Mouse (Mus musculus): Measurements from ENCODE around the gene Tgfbr2.

The Tgfbr2 gene

DNA sequence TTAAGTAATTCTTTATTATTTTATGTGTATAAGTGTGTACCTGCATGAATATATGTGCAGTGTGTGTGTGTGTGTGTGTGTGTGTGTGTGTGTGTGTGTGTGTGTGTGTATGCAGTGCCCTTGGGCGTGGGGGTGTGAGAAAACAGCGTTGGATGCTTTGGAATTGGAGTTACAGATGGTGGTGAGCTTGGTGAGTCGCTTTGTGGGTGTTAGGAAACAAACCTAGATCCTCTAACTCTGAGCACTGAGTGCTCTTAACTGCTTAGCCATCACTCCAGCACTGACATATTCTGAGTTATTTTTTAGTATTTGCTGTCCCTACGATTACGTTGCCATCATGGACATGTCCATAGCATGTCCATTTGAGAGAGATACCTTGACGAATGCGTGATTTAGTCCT is 59.3 kb downstream of the Tgfbr2 start:
- DNase-seq (ENCODE audit: low spot score in 2 of 2), result no peak

DNA sequence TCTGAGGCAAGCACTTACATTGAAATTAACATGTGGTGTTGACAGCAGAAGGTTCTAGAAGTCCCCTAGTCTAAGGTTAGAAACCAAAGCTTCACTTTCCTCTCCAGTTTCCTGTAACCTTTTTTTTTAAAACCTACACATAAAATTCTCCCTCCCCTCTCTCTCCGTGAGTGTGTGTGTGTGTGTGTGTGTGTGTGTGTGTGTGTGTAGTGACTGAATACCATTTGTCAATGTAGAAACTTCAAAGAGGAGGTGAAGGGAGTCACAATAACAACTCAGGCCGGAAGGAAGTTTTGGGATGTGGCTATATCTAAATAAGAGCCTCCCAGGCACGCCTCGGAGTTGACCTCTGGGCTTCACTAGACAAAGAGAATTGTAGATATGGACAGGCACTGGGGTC is 60.8 kb downstream of the Tgfbr2 start:
- no peak for DNase-seq (ENCODE audit: low spot score in 2 of 2)

DNA sequence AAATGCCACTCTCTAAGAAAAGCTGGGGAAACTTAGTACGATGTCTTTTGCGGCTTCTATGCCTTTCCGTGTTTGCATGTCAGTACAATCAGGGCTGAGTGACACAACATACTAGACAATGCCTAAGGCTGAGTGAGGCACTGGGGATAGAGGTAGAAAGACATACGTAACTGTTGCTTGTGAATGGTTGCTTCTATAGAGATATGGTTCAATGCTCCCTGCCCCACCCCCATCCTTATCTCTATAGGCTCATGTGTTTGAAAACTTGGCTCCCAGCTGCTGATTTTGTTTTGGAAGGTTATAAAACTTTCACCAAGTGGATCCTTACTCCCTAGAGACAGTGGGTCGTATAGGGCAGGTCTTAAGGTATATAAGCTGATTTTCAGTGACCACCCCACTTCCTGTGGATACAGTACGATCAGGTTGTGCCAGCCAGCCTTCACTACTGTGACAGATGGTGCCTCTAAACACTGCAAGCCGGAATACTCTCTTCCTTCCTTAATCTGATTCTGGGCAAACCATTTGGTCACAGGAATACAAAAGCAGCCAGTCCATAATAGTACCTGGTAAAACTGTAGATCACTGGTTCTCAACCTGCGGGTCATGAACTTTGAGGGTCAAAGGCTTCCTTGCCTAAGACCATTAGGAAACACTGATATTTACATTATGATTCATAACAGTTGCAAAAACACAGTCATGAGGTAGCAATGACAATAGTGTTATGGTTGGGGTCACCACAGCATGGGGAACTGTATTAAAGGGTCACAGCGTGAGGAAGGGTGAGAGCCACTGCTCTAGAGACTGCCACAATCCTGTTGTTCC is 63.8 kb downstream of the Tgfbr2 start:
- no peak for DNase-seq (ENCODE audit: low spot score in 2 of 2)

DNA sequence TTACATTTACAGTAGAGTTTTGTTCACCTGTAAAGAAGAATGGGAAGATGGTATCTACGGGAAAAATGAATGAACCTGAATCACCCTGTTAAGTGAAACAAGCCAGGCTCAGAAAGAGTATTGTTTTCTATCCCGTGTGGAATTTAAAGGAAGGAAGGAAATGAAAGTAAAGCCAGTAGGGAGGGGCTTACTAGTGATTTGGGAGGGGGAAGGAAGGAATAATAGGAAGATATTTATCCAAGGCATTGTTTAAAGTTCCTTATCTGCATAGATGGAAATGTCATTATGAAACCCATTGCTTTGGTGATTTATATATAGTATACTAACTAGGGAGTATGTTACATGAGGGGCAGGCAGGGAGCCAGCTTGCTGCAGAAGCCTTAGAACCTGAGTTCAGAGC is 66.4 kb downstream of the Tgfbr2 start:
- DNase-seq (ENCODE audit: low spot score in 2 of 2), result no peak

DNA sequence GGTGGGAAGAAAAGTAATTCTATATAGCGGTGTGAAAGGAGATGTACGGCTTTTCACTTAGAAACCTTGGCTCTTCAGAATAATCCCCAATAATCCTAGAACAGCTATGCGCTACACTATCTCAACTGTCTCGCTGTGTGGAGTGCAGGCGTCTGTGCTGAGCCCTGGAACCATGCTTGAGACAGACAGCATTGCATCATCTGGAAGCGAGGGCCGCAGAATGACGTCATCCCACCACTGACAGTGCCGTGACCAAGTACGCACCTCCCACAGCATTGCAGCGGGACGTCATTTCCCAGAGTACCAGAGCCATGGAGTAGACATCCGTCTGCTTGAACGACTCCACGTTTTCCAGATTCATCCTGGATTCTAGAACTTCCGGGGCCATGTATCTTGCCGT is 70.4 kb downstream of the Tgfbr2 start:
- DNase-seq (ENCODE audit: low spot score in 2 of 2), result no peak

DNA sequence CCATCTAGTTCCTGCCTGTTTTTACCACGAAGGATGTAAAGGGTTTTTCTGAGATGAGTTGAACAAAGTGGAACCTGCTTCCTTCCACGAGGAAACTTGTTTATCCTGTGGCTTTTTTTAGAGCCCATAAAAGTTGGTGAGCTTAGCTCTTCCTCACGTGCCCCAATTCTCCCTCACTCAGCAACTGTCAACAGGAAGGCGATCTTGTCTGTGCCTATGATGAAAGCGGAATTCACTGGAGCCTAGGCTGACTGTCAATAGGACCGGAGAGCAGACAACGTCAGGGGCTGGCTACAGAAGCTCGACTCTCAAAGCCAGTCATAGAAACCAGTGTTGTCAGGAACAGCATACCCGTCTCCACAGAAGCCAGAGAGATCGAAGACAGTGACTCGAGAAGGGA is 73.3 kb downstream of the Tgfbr2 start:
- DNase-seq (ENCODE audit: low spot score in 2 of 2), result no peak

DNA sequence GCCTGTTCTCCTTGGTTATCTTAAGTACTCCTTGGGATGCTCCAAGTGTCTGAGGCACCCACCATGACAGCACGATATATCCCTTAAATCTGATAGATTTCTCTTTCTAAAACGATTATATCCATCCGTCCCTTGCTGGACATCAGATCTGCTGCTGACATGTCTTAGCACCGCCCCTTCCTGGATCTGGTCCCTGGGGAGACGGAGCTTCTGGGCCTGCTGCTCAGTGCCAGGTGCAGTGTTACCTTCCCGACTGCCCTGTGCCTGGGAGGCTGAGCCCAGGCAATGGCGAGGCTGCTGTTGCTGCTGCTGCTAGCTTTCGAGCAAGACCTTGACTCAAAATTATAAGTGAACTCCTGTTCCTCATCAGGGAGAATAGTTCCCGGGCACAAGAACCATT is 75.1 kb downstream of the Tgfbr2 start:
- DNase-seq (ENCODE audit: low spot score in 2 of 2), result no peak

DNA sequence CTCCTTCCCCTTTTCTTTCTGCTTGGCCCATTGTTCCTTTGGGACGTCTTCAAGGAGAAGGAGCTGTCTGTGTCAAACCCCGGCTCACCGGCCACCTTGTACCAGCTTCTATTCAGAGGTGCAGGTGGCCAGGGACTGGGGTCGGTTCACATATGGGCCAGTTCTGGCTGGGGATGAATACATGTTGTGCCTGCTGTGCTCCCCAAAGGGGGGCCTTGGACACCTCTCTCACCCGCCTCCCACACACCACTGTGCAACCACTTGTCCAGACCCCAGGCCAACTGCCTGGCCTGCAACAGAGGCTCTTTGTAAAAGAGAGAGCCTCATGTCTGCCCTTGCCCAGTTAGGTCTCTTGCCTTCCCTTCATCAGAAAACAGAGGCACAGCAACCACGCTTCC is 75.6 kb downstream of the Tgfbr2 start:
- no peak for DNase-seq (ENCODE audit: low spot score in 2 of 2)

DNA sequence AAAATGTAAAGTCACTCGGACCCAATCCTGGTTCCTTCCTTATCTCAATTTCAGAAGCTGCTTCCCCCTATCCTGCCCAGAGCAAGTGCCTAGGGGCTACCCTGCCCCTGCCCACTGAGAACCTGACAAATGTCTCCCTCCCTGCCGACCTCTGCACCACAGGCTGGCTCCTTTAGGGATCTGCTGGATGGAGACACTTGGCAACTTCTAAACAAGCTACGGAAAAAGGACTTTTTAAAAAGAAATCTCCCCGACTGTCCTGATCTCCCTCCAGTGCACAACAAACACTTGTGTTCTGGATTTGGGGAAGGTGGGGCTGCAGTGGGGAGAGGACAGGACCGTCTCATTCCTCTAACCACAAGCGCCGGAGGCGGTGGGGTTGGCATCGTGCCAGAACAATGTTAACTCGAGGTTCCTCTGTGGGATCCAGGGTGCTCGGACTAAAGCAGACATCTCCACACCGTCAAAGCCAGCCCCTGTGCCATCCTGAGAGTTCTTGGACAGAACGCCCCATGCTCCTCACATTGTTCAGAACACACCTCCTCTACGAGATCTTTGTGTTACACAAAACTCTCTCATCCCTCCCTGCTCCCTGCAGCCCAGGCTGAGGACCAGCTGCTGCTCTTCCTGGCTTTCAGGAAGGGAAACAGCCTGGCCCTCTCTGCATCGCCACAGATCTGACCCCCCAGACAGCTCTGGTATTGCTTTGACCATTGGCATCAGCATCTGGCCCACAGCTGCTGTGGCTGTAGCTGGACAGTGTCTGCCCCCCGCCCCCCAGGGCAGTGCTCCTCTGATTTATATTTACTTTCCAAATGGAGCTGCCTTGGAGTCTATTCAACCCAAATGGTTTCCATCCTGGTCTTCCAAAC is 76.2 kb downstream of the Tgfbr2 start:
- DNase-seq (ENCODE audit: low spot score in 2 of 2), result no peak

DNA sequence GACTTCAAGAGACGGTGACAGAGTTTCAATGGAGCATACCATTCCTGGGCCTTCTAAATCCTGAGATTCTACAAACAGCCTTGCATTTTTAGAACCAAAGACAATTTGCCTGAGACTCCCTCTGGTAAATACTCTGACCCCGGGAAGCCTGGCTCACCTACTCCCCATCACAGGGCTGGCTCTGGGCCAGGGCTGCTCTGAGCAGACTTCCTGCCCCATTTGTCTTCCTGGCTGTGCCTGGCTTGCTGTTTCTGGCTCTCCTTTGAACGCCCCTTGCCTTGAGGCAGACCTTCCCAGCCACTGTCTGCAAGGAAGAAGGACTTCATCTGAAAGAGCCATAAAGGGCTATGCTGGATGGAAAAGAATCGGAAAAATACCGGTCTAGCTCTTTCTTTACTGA is 83.2 kb downstream of the Tgfbr2 start:
- DNase-seq (ENCODE audit: low spot score in 2 of 2), result no peak

DNA sequence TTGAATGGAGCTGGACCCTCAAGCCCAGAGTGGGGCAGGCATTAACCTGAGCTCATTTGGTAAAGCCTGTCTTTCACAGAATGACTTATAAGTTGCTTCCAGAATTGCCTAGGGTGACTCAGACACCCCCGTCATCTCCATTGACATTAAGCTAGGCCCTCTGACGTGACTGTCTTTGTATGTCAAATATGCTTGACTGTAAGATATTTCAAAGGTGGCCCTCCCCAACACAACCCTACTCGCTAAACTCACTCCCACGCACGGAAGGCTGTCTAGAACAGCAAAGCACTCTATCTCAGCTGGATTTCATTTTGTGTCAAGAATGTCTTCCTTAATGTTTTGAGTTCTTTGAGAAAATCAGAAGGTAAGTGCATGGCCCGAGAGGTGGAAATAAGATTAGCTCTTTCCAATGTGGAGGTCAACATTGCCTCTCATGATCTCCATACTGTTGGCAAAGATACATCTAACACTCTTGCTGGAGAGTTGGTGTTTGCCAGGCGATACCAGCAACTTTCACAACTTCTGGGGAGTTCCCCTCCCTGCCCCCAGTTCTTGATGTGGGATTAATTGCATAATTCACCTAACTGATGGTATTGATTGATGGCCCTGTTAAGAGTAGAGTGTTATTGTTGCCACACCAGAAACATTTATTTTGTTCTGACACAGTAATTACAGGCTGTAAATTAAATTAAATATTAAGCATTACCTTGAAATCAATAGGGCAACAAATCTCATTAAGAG is 83.9 kb downstream of the Tgfbr2 start:
- no peak for DNase-seq (ENCODE audit: low spot score in 2 of 2)

DNA sequence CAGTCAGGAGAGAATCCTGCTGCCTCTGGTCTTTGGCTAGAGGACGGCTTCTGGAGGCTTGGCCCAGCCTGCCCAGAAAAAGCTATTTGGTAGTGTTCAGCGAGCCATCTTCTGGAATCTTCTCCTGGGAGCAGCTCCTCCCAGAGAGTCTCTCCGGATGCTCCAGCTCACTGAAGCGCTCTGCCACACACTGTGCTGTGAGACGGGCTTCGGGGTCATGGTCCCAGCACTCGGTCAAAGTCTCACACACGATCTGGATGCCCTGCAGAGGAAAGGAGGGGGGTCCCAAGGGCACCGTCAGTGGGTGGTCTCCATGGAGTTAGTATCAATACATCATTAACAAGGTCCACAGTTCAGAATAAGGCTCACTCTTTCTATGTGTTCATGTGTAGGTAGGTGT is 84.9 kb downstream of the Tgfbr2 start:
- DNase-seq (ENCODE audit: low spot score in 2 of 2), result no peak

DNA sequence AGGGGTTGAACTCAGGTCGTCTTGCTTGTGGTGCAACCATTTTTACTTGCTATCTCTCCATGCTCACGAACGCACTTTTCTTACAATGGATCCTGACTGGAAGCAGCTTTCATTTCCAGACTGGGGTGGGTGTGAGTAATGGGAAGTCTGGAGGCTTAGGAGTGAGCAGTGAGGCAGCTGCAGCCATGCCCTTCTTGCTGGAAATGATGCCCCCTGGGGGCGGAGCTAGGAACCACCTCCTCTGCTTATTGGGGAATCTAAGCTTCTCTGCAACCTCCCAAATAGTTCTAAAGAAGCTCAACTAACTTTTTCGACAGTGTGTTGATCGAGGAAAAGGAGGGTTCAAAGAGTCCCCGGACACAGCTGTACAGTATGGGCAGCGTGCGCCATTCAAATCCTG is 86.2 kb downstream of the Tgfbr2 start:
- peak in 1 of 2 experiments; percentile 74 for DNase-seq (ENCODE audit: low spot score in 2 of 2)

DNA sequence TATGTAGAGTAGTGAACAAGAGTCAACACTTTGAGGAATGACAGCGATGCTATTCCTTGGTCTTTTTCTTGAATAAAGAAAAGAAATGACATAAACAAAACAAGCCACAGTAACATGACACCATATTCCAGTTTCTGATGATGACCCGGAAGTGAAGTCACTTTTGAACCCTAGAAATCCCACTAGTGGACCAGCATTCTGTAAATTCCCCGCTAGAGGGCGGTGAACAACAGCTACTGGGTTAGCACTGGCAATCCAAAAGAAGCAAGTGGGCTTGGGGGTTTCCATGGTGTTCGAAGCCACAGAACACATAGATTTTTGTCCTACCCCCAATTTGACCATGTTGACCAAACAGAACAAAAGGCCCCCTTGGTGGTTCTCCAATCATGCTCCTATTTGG is 87.3 kb downstream of the Tgfbr2 start:
- peak; percentile 63 to 80 for DNase-seq (ENCODE audit: low spot score in 2 of 2)

DNA sequence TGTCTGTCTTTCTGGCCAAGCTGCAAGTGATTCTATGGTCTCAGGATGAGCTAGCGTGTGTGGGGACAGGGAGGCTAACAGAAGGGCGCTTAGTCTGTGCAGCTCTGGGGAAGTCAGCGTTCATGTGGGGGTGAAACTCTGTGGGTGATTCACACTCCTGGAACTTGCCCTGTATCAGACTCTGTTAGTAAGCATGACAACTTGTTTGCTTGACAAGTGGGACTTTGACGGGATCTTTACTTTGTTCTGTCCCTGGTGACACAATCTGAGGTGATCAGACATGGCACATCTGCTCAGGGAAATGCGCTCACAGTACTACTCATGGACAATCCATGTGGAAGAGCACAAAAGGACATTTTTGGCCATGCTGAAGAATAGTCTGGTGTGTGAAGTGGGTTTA is 87.9 kb downstream of the Tgfbr2 start:
- DNase-seq (ENCODE audit: low spot score in 2 of 2), result no peak

DNA sequence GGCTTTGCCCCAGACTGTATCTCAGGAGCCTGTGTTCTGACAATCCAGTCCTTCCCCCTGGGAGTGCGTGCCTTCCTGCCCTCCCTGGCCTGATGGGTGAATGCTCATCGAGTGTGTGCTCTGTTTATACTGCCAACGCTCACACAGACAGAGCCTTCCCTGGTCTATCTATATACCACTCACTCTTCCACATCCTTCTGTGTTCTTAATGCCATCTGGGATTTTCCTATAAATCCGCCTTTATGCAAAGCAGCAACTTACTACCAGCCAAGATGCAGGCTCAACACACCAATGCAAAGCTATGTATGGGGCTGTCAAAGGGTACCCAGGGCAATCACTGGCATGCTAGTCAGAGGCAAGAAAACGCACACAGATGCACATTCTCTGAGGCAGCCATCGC is 89.2 kb downstream of the Tgfbr2 start:
- no peak for DNase-seq (ENCODE audit: low spot score in 2 of 2)

DNA sequence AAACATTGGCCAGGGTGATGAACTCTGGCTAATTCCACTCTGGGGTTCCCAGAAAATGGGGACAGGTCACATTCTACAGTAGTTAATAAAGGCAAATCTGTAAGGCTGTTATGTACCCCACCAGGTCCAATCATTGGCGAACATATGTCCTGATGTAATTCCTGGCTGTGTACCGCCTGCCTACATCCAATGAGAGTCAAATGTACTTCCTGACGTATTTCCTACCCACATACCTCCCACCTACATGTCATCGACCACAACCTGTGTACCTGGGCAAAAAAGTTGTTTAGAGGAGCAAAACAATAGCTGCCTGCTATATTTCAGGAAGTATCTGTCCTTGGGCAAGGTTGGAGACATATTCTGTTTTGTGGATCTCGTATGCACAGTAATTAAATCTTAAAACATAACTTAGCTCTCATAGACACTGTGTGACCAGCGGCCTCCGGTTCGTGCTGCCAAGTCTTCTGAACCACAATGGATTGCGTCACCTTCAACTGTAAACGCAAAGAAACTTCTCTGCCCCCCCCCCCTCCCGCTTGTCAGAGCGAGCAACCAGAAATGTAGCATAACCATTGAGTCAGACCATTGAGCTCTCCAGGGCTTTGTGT is 90.7 kb downstream of the Tgfbr2 start:
- DNase-seq (ENCODE audit: low spot score in 2 of 2), result no peak

DNA sequence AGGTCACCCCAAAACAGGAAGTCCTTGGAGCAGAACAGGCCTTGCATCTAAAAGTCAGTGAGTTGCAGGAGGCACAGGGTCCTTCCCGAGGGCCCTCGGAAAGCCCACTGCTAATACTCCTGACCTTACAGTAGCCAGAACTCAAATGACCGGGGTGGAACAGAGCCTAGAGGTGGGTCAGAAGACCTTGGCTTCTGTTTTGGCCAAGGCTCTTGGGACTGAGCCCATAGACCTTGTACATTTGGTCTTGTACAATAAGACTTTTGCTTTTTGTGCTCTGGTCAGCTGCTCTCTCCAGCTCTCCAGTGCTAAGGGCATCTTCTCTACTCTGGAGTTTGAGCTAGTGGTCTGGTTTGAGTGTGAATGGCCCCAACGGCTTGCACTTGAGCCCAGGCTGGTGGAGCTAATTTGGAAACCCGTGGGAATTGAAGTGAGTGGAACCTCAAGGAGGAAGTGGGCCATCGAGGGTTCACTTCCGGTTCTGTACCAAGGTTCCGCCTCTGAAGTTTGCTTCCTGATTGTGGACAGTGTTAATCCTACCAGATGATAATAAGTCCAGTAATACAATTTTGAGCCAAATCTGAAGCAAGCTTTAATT is 91.3 kb downstream of the Tgfbr2 start:
- peak in 1 of 2 experiments; percentile 36 for DNase-seq (ENCODE audit: low spot score in 2 of 2)

DNA sequence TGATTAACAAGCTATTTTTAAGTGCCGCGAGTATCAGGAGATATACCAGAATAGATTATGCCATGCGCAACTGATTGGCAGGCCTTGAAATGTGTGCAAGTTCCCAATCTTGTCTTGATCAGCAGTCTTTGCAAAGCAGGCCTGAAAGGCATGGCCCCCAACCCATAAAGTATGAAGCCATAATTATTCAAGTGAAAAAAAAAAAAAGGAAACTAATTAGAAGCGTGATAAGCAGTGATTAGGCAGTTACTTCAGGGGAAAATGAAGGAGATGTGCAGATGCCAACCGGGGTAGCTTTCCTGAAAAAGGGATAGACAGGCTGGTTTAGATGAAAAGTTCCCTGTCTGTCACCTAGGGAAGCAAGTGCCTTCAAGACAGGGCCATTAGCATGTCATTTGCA is 91.9 kb downstream of the Tgfbr2 start:
- DNase-seq (ENCODE audit: low spot score in 2 of 2), result no peak

DNA sequence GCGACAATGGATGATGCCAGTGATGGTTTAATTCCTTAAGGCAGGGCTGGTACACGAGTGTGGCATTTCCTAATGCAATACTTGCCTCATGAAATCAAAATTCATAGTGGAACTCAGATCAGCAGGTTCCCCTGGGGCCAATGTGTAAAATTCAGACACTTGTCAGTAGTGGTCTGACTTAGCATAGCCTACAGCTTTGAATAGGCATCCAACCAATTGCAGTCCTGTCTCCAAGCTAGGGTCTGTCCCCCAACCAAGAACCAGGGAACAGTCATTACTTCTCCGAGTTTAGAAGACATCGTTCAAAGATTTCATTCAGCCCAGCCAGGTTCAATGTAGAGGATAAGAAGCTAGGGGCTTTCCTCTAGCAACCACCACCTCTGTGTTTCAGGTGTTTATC is 93.4 kb downstream of the Tgfbr2 start:
- DNase-seq (ENCODE audit: low spot score in 2 of 2), result no peak

DNA sequence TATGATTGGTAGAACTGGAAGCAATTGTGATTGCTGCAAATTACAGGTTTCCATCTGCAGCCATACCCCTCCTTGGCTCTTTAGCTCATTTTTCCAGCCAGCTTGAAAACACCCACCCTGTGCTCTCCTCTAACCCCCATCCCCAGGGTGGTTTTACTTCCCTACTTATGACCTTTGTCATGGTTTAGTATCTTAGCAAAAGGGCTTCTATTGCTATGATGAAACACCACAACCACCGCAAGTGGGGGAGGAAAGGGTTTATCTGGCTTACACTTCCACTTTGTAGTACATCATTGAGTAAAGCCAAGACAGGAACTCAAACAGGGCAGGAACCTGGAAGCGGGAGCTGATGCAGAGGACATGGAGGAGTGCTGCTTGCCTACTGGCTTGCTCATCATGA is 97.7 kb downstream of the Tgfbr2 start:
- DNase-seq (ENCODE audit: low spot score in 2 of 2), result no peak

DNA sequence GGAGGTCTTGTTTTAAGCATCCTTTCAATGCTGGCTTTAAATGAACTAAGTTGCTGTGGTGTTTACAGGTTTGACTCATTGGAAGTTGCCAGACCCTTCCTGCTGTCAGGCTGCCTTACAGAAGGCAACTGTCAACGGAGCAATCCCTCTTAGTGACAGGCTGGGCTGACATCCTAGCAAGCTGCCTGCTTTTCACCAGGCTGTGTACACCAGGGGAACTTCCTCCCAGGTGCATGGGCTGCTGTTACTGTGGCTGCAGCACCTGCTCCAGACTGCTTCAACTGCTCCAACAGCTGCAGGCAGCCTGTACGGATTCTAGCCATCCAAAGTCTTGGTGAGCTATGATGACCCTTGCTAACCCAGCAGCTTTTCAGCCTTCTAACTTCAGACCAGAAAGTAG is 98.2 kb downstream of the Tgfbr2 start:
- DNase-seq (ENCODE audit: low spot score in 2 of 2), result no peak

Data from spleen, postnatal 4 days (tissue).